Mouse (Mus musculus) gonadal fat pad, adult 2 months (tissue): ENCODE data around the gene Fam163b. TPM values are rescaled to one million over a fixed set of nuclear protein-coding genes. Genes with fewer than 3 reads are reported as not detected.

ENCODE experiments used
- DNase-seq: peaks from one replicate; pipeline ENCODE4 v3.0.0-alpha.2; 2012; ENCODE audit warnings: low read depth
- polyA plus RNA-seq: library from polyadenylated mRNA; depleted of rRNA; stranded (reverse); fragments of >200 nt; gene quantifications from 2 replicates; pipeline ENCODE4 v1.2.3, GENCODE M21; 2012; rRNA removed

Gene Fam163b
- polyA plus RNA-seq: 0.06 and 0.11 TPM in 2 replicates

DNA sequence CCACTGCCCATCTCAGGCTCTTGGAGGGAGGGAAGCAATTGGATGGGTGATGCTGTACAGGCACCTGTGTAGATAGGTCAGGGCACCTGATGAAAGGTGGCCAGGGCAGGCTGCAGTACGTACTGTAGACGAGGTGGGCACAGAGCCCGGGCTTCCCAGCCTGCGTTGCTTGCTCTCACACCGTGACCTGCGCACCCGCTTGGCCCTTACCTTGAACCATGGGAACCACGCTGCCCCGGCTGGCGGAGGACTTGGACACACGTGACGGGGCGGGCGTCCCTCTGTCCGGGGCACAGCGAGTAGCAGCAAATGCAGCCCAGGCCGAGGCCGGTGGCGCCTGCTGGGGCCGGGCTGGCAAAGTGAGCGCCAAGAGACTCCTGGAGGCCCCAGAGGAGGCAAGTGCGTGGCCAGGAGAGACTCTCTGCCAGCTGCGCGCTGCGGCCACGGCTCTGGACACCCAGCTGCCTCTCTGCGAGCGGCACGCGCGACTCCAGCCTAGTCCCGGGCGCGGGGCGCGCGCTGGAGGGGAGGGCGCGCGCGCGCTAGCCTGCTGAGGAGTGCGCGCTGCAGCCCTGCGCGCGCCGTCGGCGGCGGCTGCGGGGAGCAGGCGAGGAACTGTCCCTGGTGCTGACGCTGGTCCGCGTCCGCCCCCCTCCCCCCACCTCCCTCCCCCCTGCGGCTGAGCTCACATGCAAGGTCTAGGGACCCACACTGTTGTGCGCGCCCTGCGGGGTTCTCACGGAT, at the start of gene Fam163b:
Fam163b (minus strand) TSS at position 542 of the 744 bp plus-strand sequence.
- DNase-seq: no peak

DNA sequence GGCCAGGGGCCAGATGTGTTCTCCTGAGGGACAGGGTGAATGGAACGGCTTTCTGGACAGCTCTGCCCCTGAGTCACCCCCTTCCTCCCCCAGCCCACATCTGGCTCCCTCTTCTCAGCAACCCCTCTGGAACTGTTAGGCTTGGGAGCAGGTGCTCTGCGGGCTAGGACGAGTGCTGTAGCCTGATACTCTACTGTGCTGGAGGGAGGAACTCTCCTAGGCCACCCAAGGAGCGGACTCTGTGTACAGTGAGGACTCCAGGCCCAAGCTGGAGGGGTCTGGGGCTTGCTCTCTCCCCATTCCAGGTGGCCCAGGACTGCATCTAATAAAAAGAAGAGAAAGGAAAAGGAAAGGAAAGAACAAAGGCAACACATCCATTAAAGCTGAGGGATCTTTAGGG, 47.7 kb upstream of the Fam163b start:
- no peak for DNase-seq

- DNase-seq: no peak
Observed at GRCm38 (mm10) chr2:27187531-27187930, 45.2 kb upstream of the Fam163b start.

DNA sequence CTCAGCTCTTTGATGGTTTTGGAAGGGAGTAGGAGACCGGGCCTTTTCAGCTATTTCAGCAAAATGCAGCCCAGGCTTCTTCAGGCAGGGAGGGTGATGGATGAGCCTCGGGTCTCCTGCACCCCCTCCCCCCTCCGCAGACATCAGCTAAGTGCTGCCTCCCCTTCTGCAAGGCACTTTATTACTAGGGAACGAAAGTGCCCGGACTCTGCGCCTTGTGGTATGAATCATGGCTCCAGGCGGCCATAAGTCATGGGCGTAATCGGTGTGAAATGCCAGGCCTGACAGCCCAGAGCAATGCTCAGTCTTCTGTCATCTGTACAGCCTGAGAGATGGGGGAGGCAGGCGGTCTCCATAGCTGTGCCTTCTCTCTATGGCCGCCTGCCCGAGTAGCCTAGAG, 41.4 kb upstream of the Fam163b start:
- DNase-seq: no peak

DNA sequence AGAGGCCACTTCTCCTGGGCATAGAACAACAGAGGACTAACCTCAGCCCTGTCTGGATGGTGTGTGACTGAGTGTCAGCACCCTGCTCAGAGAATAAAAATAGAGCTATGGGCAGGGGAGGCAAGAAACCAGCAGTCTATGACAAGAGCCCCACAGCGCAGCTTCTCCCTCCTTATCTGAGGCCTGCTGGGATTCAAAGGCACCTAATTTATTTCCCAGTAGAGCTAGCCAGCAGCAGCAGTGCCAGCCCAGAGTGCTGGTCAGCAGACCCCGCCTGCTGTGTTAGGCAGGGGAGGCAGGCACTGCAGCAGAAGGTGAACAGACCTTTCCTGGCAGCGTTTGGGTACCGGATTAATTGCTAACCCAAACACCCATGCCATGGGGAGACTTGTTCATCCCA, 39.6 kb upstream of the Fam163b start:
- no peak for DNase-seq

- no peak for DNase-seq
Observed at GRCm38 (mm10) chr2:27179101-27179500, 36.8 kb upstream of the Fam163b start.

- no peak for DNase-seq
Observed at GRCm38 (mm10) chr2:27175696-27176267, 33.5 kb upstream of the Fam163b start.

- no peak for DNase-seq
Observed at GRCm38 (mm10) chr2:27174242-27174641, 32.0 kb upstream of the Fam163b start.

DNA sequence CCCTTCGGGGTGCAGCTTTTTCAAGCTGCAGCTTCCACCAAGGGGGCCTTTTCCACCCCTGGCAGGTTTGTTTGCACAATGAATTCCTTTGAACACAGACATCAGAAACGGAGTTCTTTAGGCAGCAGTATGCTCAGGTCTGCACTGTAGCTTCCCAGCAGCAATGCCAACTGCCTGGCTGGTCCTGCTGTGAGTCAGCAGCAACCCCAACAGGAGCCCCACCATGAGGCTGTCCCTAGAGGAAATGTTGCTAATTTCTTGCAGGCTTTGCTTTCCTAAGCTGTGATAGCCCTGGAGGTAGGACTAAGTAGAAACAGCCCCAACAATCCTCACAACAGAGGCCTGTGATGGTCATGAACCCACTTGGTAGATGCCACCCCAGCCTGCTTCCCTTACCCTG, 24.7 kb upstream of the Fam163b start:
- no peak for DNase-seq

DNA sequence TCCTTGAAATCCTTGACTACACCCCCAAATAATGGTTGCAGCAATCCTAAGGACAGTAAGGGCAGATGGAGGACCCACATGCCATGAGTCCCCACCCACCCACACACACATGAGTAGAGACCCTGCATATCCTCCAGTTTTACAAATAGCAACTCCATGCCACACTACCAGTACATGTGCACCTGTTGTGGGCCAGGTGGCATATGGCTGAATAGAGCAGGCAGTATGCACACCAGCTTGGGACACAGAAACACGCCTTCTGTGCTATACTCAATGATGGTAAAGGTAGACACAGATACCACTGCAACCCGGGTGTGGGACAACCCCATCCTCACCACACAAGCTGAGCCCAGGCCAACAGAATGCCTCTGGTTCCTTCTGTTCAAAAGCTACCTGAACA, 23.8 kb upstream of the Fam163b start:
- no peak for DNase-seq

DNA sequence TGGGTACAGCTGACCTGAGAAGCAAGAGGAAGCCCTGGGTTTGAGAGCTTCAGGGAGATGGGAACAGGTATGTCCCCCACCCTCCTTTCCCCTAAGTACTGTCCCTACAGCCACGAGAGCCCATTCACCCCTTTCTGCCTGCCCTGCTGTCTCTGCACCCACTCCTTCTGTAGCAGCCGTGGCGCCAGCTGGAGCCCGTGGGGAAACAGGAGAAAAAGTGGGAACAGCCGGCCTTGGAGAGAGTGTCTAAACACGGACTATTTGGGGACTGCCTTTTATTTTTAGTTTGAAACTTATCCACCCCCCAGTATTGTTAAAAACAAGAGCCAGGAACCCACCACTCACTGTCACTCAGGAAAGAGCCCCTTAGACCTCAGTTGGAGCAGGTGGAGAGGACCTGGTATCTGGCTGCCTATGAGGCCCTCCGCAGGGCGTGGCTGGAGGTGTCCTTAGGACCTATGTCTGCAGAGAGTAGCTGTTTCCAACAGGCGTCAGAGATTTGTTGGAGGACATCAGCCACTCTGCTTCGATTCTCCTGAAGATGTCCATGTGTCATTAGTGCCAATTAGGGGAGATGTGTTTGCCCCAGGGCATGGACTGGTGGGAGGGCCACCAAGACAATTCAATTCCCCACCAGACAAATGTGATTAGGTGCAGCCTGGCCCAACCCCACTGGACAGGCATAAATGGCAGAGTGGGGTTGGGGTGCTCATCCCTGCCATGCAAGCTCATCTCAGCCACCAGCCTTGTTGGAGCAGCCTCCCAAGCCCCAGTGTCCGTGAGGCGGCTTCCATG, 22.7 kb upstream of the Fam163b start, which contains the start of gene Dbh:
Dbh (plus strand) TSS at position 438 of the 795 bp plus-strand sequence.
- DNase-seq: no peak

DNA sequence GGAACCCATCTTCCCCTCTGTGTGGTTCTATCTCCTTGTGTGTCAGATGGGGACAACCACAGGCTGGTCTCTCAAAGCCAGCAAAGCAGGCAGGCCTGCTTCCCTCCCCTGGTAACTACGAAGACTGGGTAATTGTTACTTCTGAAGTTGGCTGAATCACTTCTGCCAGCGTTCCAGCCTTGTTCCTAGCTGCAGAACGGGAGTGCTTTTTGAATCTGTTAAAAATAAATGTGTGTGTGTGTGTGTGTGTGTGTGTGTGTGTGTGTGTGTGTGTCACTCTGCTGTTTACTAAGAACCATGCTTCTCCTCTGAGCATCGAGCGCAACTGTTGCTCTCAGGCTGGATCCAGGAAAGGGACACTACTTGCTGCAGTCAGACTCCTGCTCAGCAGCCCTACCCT, 21.6 kb upstream of the Fam163b start:
- no peak for DNase-seq

- DNase-seq: no peak
Observed at GRCm38 (mm10) chr2:27162656-27163055, 20.4 kb upstream of the Fam163b start.

DNA sequence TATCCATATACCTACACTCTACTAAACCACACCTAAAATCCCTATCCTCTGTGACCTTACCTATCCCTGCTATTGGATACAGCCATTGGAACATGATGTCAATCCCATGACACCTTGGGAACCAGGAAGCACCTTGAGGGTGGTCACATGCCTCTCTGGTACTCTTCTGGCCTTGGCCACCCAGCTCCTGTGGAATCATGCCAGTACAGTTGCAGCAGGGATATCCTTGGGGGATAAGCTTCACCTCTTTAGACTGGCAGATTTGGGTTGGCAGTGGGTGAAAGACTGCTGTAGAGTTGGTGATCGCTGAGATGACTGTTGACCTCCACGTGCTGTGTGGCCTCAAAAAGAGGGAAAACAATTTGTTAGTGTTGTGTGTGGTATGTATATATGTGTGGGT, 19.2 kb upstream of the Fam163b start:
- DNase-seq: no peak

DNA sequence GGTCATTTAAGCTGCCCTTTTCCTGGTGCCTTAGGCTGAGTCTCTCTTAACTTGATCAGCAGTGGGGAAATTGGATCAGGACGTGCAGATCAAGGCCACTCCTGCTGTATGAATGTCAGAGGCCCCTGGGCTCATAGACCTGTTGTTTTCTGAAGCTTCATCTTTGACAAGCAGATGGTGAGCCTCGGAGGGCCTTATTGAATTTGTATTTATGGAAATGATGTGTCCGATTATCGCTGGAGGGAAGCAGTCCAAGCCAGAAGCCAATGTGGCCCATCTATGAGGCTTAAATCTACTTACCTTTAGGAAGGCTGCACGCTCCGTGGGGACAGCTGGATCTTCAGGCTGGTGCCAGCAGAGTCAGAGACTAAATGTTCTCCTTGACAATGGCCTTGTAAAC, 14.3 kb upstream of the Fam163b start:
- no peak for DNase-seq

- no peak for DNase-seq
Observed at GRCm38 (mm10) chr2:27154466-27155185, 12.3 kb upstream of the Fam163b start.

GRCm38 (mm10) chr2:27149457-27149856, 7.2 kb upstream of the Fam163b start:
- DNase-seq: no peak

- no peak for DNase-seq
Observed at GRCm38 (mm10) chr2:27146840-27147239, 4.5 kb upstream of the Fam163b start.

GRCm38 (mm10) chr2:27144957-27145356, 2.7 kb upstream of the Fam163b start:
- DNase-seq: no peak

- no peak for DNase-seq
Observed at GRCm38 (mm10) chr2:27138356-27138755, 3.9 kb downstream of the Fam163b start.

- DNase-seq: no peak
Observed at GRCm38 (mm10) chr2:27136789-27137188, 5.5 kb downstream of the Fam163b start.

DNA sequence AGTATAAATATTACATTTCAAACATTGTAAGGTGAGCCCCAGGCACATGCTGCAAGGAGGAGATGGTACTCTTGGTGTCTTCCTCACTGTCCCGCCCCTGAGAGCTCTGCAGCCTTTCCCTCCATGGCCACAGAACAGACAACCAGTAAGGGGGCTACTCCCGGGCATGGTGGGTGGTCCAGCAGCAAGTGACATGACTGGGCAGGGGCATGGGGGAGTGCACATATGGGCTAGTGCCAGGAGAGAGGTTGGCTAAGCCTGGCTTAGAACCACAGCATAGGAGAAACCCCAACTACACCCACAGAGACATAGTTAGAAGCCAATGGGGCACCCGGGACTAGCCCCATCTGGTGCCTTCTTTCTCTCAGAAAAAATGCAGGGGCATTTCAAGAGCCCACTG, 6.0 kb downstream of the Fam163b start:
- DNase-seq: no peak
